Mouse (Mus musculus) c-Kit-positive CD71-positive TER-119-positive erythroid progenitor cells, embryonic 14.5 days (primary cell): ENCODE measurements at regions not wholly inside any gene's neighbourhood (a gene's known extent, or its start where the extent isn't known, plus 50 kb on each side); places are given as distances from the start of the nearest gene placed in this dataset.

ENCODE experiments used
- DNase-seq: peaks from one replicate; pipeline ENCODE4 v3.0.0-alpha.2; 2013; ENCODE audit warnings: low spot score

GRCm38 (mm10) chr13:58495390-58496073 is 92.4 kb upstream of the Hnrnpk start:
- no peak for DNase-seq

GRCm38 (mm10) chr13:58494726-58495125 is 91.6 kb upstream of the Hnrnpk start:
- no peak for DNase-seq

DNA sequence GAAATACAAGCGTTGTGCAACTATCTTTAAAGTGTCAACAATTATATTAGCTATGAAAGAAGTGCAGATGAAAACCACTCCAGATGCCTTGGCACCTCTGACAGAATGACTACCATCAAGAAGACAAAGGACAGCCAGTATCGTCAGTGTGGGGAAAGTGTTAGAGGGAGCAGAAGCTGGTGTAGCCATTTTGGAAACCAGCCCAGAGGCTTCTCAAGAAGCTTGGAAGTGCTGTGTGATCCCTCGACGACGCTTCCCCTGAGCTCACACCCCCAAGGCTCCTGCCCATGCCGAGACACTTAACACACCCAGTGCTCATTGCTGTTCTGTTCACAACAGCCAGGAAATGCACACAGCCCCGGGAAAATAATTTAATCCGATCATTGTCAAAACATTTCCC is 87.7 kb upstream of the Hnrnpk start:
- DNase-seq = no peak

DNA sequence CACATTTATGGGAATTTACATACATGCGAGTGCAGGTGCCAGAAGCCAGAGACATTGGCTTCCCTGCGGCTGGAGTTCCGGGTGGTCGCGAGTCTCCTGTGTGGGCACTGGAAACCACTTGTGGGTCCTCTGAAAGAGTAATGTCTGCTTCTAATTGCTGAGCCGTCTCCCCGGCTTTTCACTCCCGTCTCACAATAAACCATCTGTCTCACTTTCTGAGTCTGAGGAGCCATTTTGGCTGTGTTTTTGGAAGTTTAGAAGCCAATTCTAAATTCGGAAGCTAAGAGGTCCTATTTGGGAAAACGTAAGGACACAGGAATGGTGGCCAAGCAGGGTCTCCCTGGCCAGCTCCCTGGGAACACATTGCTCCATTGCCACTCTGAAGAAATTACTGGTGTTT is 81.9 kb upstream of the Hnrnpk start:
- DNase-seq = no peak

DNA sequence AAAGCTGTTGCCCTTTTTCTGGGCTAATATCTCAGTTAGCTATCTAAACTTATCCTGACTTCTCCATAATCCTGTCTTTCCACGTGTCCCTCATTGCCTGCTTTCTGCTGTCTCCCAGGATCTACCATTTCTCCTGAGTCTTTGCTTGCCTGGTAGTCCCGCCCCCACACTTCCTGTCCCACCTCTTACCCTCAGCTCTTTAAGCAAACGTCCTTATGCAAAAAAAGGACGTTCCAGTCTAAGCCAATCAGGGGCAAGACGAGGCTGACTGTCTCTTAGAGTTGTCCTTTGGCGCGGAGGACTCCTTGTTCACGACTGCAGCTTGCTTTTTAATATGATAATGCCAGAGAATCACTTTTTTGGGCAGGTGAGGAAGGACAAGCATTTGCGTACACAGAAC is 79.6 kb upstream of the Hnrnpk start:
- DNase-seq = no peak

- no peak for DNase-seq
These were observed 77.9 kb upstream of the Hnrnpk start for GRCm38 (mm10) chr13:58480928-58481598.

DNA sequence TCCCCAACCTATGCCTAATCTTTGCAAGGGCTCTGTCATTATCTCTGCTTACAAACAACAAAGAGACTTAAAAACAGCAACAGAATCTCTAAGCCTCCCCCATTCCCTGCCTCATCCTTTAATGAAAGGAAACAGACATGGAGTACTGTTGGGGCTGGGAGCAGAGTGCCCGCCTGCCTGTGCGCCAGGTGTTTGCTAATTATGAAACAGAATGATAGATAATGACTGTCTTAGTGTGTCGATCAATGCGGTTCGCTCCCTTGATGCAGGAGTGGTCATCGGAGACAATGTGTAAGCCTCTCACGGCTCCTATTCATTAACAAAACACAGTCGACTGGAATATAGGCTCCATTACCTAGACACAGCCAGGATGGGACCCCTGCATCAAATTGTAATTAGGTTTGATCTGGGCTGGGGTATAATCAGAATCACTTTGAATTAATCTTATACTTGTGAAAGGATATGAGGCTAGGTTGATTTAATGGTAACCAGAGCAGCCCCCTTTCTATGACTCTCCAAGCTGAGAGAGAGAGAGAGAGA is 77.3 kb upstream of the Hnrnpk start:
- DNase-seq = no peak

DNA sequence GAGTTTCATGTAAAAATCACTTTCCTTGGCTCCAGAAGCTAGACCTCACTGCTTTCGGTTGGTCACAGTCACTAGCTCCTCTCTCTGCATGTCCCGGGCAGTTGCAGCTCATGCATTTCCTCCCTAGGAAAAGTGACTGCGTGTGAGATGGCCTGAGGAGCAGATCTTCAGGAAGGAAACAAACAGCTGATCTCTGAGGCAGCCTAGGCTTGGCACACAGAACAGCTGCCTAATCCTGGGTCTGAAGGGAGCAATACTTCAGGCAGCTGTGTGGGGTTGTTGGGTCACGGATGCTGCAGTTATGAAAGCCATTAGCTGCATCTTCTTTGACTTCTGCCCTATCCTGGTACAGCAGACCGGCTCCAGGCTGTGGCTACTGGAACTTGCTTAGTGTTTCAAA is 75.3 kb upstream of the Hnrnpk start:
- DNase-seq = no peak

DNA sequence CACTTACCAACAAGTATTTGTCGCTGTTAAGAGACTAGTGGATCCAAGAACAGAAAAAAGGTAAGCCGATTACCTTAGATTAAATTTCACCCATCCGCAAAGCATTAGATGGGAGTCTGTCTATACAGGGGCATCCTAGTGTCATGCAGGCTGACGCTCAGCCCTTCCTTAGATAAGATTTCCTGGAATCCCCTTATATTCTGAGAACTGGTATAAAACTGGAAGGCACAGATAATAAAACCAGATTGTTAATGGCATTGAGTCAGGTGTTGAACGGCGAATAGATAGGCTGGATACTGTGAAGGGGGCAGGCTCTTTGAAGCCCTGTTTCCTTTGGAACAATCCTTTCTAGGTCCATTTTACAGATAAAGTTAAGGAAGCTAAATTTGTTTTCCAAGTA is 74.1 kb upstream of the Hnrnpk start:
- peak; percentile 79 for DNase-seq

- DNase-seq = no peak
These were observed 73.1 kb upstream of the Hnrnpk start for GRCm38 (mm10) chr13:58476033-58476830.

DNA sequence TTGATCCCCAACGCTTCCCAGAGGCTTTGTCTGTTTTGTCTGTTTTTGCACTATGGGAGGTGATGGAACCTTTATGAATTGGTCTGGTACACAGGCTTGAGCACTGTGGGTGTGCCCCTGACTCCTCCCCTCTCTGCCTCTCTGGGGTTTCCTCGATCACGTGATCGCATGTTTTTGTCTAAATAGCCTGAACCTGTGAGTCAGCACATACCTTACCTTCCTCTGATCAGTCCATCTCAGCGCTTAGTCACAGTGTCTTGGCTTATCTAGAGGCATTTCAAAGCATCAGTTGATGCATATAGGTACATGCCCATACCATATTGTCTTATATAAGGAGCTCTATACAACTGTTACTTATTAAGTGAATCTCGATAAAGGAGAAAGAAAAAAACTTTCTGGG is 72.4 kb upstream of the Hnrnpk start:
- DNase-seq = peak; percentile 72

GRCm38 (mm10) chr13:58472455-58472854 is 69.3 kb upstream of the Hnrnpk start:
- DNase-seq = no peak

DNA sequence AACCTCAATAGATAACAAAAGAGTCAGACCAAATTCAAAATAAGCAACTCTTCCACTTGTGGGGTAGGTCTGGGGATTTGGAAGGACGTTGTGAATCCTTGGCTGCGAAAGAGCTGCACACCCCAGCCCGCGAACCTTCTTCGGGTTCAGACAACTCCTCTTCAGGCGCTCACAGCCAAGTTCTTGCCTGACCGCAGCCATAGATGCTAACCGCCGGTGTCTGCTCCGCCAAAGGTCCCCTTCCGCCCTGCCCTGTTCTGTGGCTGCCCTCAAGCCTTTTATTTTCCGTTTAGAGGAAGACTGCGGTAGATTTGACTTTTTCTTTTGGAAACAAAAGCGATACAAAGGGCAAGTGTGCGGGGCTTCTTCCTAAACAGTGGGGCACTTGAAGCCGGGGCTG is 68.6 kb upstream of the Hnrnpk start:
- DNase-seq = no peak

GRCm38 (mm10) chr13:58469731-58470130 is 66.6 kb upstream of the Hnrnpk start:
- no peak for DNase-seq

GRCm38 (mm10) chr13:58467097-58467642 is 64.0 kb upstream of the Hnrnpk start:
- DNase-seq = no peak

GRCm38 (mm10) chr13:58465206-58466104 is 62.3 kb upstream of the Hnrnpk start:
- no peak for DNase-seq
